Mouse (Mus musculus) liver (tissue): ENCODE data around the gene Taf6.
A peak's percentile ranks its signal among the peaks of the same experiment; 100 is the strongest.
"Not testable (repeated sequence)": the region's sequence is repeated elsewhere in the genome, so short reads cannot be mapped to it uniquely, and the experiment has no call there.

ENCODE experiments used
- DNase-seq: peaks from one replicate; pipeline ENCODE4 v3.0.0-alpha.2; 2020; ENCODE audit warnings: mixed read lengths

Gene Taf6

GRCm38 (mm10) chr5:138186950-138187638 is at the start of gene Taf6, which contains the start of gene Cnpy4:
Gene Taf6, minus strand, starts transcription at chr5:138187451.
Gene Cnpy4, plus strand, starts transcription at chr5:138187485.
- DNase-seq = peak; percentile 89

GRCm38 (mm10) chr5:138234224-138234623 is 47.0 kb upstream of the Taf6 start:
- DNase-seq = no peak

- DNase-seq = no peak
These were observed 46.5 kb upstream of the Taf6 start for GRCm38 (mm10) chr5:138233778-138234177.

- no peak for DNase-seq
These were observed 42.3 kb upstream of the Taf6 start for GRCm38 (mm10) chr5:138229511-138229910.

GRCm38 (mm10) chr5:138228026-138228425 is 40.8 kb upstream of the Taf6 start:
- DNase-seq = peak; percentile 15

- no peak for DNase-seq
These were observed 40.1 kb upstream of the Taf6 start for GRCm38 (mm10) chr5:138227367-138227766.

- no peak for DNase-seq
These were observed 39.2 kb upstream of the Taf6 start for GRCm38 (mm10) chr5:138226491-138226890.

- no peak for DNase-seq
These were observed 38.4 kb upstream of the Taf6 start, which contains the start of gene Nxpe5 for GRCm38 (mm10) chr5:138225700-138226099. Gene Nxpe5, plus strand, starts transcription at chr5:138225898.

- no peak for DNase-seq
These were observed 36.0 kb upstream of the Taf6 start for GRCm38 (mm10) chr5:138223287-138223686.

- DNase-seq = peak; percentile 82
These were observed 34.9 kb upstream of the Taf6 start for GRCm38 (mm10) chr5:138222111-138222510.

GRCm38 (mm10) chr5:138219864-138220263 is 32.6 kb upstream of the Taf6 start:
- DNase-seq = no peak

- DNase-seq = not testable (repeated sequence)
These were observed 29.4 kb upstream of the Taf6 start for GRCm38 (mm10) chr5:138216632-138217031.

- DNase-seq = no peak
These were observed 20.6 kb upstream of the Taf6 start for GRCm38 (mm10) chr5:138207873-138208272.

- DNase-seq = no peak
These were observed 20.0 kb upstream of the Taf6 start for GRCm38 (mm10) chr5:138207253-138207652.

- DNase-seq = no peak
These were observed 14.8 kb upstream of the Taf6 start for GRCm38 (mm10) chr5:138202086-138202485.

GRCm38 (mm10) chr5:138199576-138199975 is 12.3 kb upstream of the Taf6 start:
- no peak for DNase-seq

- DNase-seq = no peak
These were observed 8.2 kb upstream of the Taf6 start for GRCm38 (mm10) chr5:138195463-138195862.

- DNase-seq = peak; percentile 39
These were observed 7.6 kb upstream of the Taf6 start for GRCm38 (mm10) chr5:138194755-138195345.

- peak; percentile 87 for DNase-seq
These were observed 6.8 kb upstream of the Taf6 start, which contains the start of gene Mblac1 for GRCm38 (mm10) chr5:138193771-138194727. Gene Mblac1, plus strand, starts transcription at chr5:138194314.

- DNase-seq = peak; percentile 78
These were observed 533 bp upstream of the Taf6 start for GRCm38 (mm10) chr5:138187661-138188306.

- no peak for DNase-seq
These were observed 14.0 kb downstream of the Taf6 start for GRCm38 (mm10) chr5:138173217-138173616.

GRCm38 (mm10) chr5:138171695-138172491 is 15.4 kb downstream of the Taf6 start, which contains the start of the genes Ap4m1 and Mcm7:
Gene Ap4m1, plus strand, starts transcription at chr5:138172002.
Gene Mcm7, minus strand, starts transcription at chr5:138172422.
- DNase-seq = peak; percentile 94
